ENCODE assay signal across 9 mouse cellular contexts in genomic region chr3:107579466-107579865, GRCm38 (mm10). TPM values are rescaled to one million over a fixed set of nuclear protein-coding genes. Genes with fewer than 3 reads are reported as not detected.
DNase-seq lines count a peak whose midpoint lies in the region; ATAC-seq lines count a peak whose summit lies in the region.
"Had no signal": no experiment of that assay in that cellular context is flagged by ENCODE, and none has a peak within 500 bp of the region (broad histone marks: within the 10 kb centered on the region; RNA-seq: fewer than 3 reads in every experiment).

No protein-coding gene starts in this region.

- no peak overlapping the region for H3K27ac ChIP-seq in hindbrain, embryonic 10.5 days
- H3K27ac ChIP-seq in hindbrain, embryonic 12.5 days: no peak overlapping the region
- H3K27ac ChIP-seq in embryonic facial prominence, embryonic 10.5 days (replicated peaks): no peak overlapping the region

- DNase-seq in hindbrain, embryonic 10.5 days (ENCODE audit: low spot score): peak; percentile 65
- DNase-seq in CD8-positive naive resting alpha-beta T cell, adult 2 months (ENCODE audit: low read depth in 2 of 2, low spot score in 2 of 2): peak; percentile 30 to 34
- peak; percentile 45 for DNase-seq in adrenal gland, postnatal 25 days
- peak; percentile 70 for DNase-seq in embryonic facial prominence, embryonic 10.5 days (ENCODE audit: low spot score)
- DNase-seq in kidney, postnatal 4 days: peak; percentile 73
- DNase-seq in lung, postnatal 10 days: peak; percentile 78
- DNase-seq in spleen, postnatal 4 days (ENCODE audit: low spot score in 2 of 2): peak; percentile 39 to 81

- H3K27me3 ChIP-seq in hindbrain, embryonic 10.5 days (ENCODE audit: insufficient read depth, poor library complexity, severe bottlenecking): peaks cover 70% of the 10 kb centered on the region
- peaks cover 69% of the 10 kb centered on the region for H3K27me3 ChIP-seq in hindbrain, embryonic 12.5 days
- peaks cover 63% of the 10 kb centered on the region for H3K27me3 ChIP-seq in embryonic facial prominence, embryonic 10.5 days (replicated peaks; ENCODE audit: low read depth, poor library complexity, severe bottlenecking)

- ATAC-seq in hindbrain, embryonic 12.5 days (ENCODE audit: low FRiP score): no peak

- WGBS in hindbrain, embryonic 10.5 days: 5% methylated on average over 4 of the region's 4 CpGs
- 4% methylated on average over 4 of the region's 4 CpGs for WGBS in hindbrain, embryonic 12.5 days
- WGBS in embryonic facial prominence, embryonic 10.5 days: 3% methylated on average over 4 of the region's 4 CpGs

- no peaks in the 10 kb centered on the region for H3K9me3 ChIP-seq in hindbrain, embryonic 10.5 days
- no peaks in the 10 kb centered on the region for H3K9me3 ChIP-seq in hindbrain, embryonic 12.5 days (replicated peaks)
- no peaks in the 10 kb centered on the region for H3K9me3 ChIP-seq in embryonic facial prominence, embryonic 10.5 days

- H3K36me3 ChIP-seq in hindbrain, embryonic 10.5 days: no peaks in the 10 kb centered on the region
- no peaks in the 10 kb centered on the region for H3K36me3 ChIP-seq in hindbrain, embryonic 12.5 days
- H3K36me3 ChIP-seq in embryonic facial prominence, embryonic 10.5 days (replicated peaks): no peaks in the 10 kb centered on the region

- peaks cover 19% of the 10 kb centered on the region for H3K4me1 ChIP-seq in hindbrain, embryonic 10.5 days (replicated peaks)
- peaks cover 10% of the 10 kb centered on the region for H3K4me1 ChIP-seq in hindbrain, embryonic 12.5 days
- peaks cover 64% of the 10 kb centered on the region for H3K4me1 ChIP-seq in embryonic facial prominence, embryonic 10.5 days

- H3K9ac ChIP-seq in hindbrain, embryonic 12.5 days: no peak overlapping the region

- H3K4me2 ChIP-seq in hindbrain, embryonic 12.5 days (replicated peaks): no peak overlapping the region

- no peak overlapping the region for H3K4me3 ChIP-seq in hindbrain, embryonic 10.5 days
- no peak overlapping the region for H3K4me3 ChIP-seq in hindbrain, embryonic 12.5 days
- no peak overlapping the region for H3K4me3 ChIP-seq in embryonic facial prominence, embryonic 10.5 days

RNA-seq across cellular contexts. Expression of gene Alx3, which starts 15.4 kb away (rescaled TPM):
- 2.7 and 7.1 TPM in 2 replicates for polyA plus RNA-seq in hindbrain, embryonic 10.5 days (2016; fragmentation: Nextera tagmentation; extraction: Ambion mirVana)
- polyA plus RNA-seq in hindbrain, embryonic 12.5 days (2016; fragmentation: Nextera tagmentation; extraction: Ambion mirVana): 0.40 and 0.60 TPM in 2 replicates
- total RNA-seq in adrenal gland, postnatal 25 days (2021): not detected in 2 replicates
- 41.8 and 43.5 TPM in 2 replicates for polyA plus RNA-seq in embryonic facial prominence, embryonic 10.5 days (2016; fragmentation: Nextera tagmentation; extraction: Ambion mirVana)
- polyA plus RNA-seq: stomach, embryonic 14.5 days had no signal

RNA-seq across cellular contexts. Expression of gene Ubl4b, which starts 24.6 kb away (rescaled TPM):
- polyA plus RNA-seq in hindbrain, embryonic 10.5 days (2016; fragmentation: Nextera tagmentation; extraction: Ambion mirVana): not detected in 2 replicates
- polyA plus RNA-seq in hindbrain, embryonic 12.5 days (2016; fragmentation: Nextera tagmentation; extraction: Ambion mirVana): not detected in 2 replicates
- not detected in 2 replicates for total RNA-seq in adrenal gland, postnatal 25 days (2021)
- 0.41 and 0.70 TPM in 2 replicates for polyA plus RNA-seq in embryonic facial prominence, embryonic 10.5 days (2016; fragmentation: Nextera tagmentation; extraction: Ambion mirVana)
- polyA plus RNA-seq: stomach, embryonic 14.5 days had no signal

RNA-seq across cellular contexts. Expression of gene Gm10961, which starts 51.7 kb away (rescaled TPM):
- polyA plus RNA-seq in hindbrain, embryonic 10.5 days (2016; fragmentation: Nextera tagmentation; extraction: Ambion mirVana): not detected in 2 replicates
- polyA plus RNA-seq in hindbrain, embryonic 12.5 days (2016; fragmentation: Nextera tagmentation; extraction: Ambion mirVana): not detected in 2 replicates
- not detected in 2 replicates for total RNA-seq in adrenal gland, postnatal 25 days (2021)
- polyA plus RNA-seq in embryonic facial prominence, embryonic 10.5 days (2016; fragmentation: Nextera tagmentation; extraction: Ambion mirVana): not detected in 2 replicates
- polyA plus RNA-seq: stomach, embryonic 14.5 days had no signal

RNA-seq across cellular contexts. Expression of gene Strip1, which starts 52.0 kb away (rescaled TPM):
- polyA plus RNA-seq in hindbrain, embryonic 10.5 days (2016; fragmentation: Nextera tagmentation; extraction: Ambion mirVana): 68.2 and 89.6 TPM in 2 replicates
- 122 and 126 TPM in 2 replicates for polyA plus RNA-seq in hindbrain, embryonic 12.5 days (2016; fragmentation: Nextera tagmentation; extraction: Ambion mirVana)
- 33.3 and 38.3 TPM in 2 replicates for total RNA-seq in adrenal gland, postnatal 25 days (2021)
- 64.9 and 70.0 TPM in 2 replicates for polyA plus RNA-seq in embryonic facial prominence, embryonic 10.5 days (2016; fragmentation: Nextera tagmentation; extraction: Ambion mirVana)
